Mouse (Mus musculus) heart, adult 9 months (tissue): ENCODE measurements around the gene Khdrbs2.
"Not testable (repeated sequence)": the region's sequence is repeated elsewhere in the genome, so short reads cannot be mapped to it uniquely, and the experiment has no call there.

Experiments used
- DNase-seq, 2 experiments: peaks; one replicate each; pipeline ENCODE4 v3.0.0; 2022; ENCODE audit warnings: low spot score in 2 of 2

The Khdrbs2 gene

DNA sequence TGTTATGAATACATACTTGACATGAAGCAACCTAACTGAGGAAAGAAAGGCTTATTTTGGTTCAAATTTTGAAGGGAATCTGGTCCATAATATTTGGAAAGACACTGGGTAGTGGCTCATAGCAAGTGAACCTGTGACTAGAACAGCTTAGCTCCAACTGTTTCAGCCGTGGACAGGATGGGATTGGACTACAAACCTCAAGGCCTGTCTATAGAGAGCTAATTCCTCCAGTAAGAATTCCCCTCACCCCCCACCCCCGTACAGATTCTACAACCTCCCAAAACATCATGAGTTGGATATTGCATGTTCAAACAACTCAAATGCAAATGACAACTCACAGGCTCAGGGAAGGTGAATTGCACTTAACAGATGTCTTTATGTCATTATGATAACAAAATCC is 298.5 kb downstream of the Khdrbs2 start:
- no peak for DNase-seq

DNA sequence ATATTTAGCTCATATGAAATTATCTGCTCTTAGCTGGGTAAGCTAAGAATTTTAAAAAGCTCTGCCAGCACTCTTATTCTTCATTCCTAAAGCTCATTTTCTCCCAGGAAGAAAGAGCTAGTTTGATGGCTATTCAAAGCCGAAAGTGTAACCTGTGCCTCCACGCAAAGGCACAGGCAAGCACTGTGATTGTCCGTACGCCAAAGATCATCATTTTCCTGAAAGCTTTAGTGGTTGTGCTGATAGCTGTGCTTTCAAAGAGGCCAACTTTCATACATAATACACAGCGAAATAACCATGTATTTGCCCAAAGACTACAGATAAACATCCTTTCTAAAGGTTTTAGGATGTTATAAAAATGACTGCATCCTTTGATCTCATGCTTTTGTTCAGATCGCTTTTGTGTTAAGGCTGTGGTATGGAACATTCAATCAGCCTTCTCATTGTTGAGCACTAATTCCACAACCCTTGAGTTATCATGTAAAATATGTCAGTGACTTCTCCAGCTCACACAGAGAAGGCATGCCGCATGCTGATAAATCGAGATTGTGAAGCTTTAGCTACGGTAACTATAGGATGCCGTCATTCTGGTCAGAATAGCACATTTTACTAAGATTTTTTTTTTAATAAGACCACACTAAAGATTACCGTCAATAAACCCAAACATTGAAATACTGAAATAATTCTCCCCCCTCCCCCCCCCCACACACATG is 299.1 kb downstream of the Khdrbs2 start:
- no peak for DNase-seq

DNA sequence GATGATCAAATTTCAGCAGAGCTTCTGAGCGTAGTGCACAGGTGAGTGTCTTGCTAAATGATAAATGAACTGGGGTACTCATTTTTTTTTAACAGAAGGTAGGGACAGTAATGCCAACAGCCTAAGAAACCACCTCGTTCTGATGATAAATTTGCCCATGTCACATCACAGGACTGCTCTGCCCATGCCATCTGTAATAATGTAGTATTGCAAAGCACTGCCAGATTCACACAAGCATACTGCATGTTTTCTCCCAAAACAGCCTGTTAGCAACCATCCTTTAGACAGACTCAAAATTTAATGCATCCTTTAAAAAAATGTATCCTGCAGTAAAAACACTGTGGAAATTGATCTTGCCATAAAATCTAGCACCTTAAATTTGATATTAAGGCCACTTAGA is 315.4 kb downstream of the Khdrbs2 start:
- DNase-seq = no peak

DNA sequence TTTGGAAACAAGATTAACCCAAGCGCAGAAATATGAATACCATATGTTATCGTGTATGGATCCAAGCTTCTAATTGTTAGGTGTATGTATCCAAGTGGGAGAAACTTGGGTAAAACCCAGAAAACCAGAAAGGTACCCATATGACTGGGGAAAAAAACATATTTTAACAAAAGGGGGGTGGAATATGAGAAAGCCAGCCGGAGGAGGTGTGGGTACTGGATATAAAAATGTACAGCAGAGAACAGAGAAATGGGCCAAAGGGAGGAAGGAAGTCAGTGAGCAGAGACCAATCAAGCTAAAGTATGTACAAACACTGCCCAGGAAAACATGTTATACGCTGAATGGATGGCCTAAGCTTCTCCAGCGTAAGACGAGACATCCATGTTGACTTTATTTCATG is 330.9 kb downstream of the Khdrbs2 start:
- DNase-seq = no peak

DNA sequence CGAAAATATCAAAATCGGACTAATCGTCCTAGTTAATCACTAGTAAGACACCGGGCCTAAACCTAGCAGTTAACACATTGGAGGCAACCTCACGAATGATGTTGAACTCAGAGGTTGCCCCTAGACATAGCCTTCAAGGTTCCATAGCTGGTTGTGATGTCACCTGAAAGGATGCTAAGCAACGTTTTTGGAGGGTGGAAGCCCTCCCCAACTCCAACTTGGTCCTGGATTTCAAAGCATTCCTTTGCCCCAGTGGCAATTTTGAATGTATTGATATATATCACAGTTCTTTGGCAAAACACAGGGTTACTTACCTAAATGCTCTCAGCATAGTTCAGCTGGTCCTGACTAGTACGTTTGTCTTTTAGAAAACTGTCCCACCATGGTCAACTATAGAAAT is 374.7 kb downstream of the Khdrbs2 start, which contains the start of gene Gm5415:
TSS of gene Gm5415 (minus strand) at position 101 of the 400 bp plus-strand sequence.
- not testable (repeated sequence) for DNase-seq

DNA sequence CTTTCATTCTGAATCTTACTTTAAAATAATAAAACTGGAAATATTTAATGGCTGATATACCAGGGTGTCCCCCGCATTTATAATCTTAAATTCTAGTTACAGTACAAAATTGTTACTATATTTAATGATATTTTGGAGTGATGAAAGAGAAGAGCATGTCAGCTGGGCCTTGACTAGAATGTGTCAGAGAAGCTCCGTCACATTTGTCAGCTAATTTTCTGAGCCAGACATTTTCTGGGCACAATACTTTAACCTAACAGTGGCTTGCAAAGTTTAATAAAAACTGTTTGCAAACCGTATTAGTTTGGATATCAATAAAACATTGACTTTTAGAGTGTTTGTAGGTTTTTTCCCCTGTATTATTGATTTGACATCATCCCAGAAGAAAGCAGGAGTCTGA is 380.9 kb downstream of the Khdrbs2 start:
- DNase-seq = no peak

DNA sequence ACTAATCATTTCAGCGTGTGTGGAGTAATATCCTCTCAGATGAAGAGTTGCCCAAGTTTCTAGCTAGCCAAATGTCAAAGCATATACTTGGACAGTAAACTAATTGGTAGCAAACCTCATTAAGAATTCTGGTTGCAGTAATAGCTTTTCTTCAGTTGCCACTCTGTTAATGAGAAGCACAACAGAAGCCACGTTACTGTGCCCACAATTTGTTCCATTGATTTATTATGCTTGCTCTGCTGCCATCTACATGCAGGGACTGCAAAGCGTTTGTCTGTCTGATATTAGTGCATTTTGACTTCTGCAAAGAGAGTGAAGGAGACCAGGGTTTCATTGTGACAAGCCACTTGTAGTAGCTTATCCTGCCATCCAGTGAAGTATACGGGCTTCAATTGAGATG is 381.4 kb downstream of the Khdrbs2 start:
- DNase-seq = no peak

DNA sequence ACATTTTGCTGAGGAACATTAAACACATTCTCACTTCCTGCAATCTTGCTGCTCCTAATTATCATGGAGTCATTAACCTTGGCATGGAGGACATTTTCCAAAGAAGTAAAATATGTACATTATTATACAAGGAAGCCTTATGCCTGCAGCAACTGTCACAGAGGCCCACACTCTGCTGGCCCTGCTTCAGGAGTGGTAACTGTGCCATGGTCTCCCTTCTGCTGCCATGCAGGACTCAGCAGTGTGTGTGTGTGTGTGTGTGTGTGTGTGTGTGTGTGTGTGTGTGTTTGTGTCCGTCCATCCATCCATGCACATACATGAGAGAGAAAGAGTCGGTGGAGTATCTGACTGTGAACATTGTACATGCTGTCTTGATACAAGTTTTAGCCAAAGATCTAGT is 396.4 kb downstream of the Khdrbs2 start:
- DNase-seq = no peak

DNA sequence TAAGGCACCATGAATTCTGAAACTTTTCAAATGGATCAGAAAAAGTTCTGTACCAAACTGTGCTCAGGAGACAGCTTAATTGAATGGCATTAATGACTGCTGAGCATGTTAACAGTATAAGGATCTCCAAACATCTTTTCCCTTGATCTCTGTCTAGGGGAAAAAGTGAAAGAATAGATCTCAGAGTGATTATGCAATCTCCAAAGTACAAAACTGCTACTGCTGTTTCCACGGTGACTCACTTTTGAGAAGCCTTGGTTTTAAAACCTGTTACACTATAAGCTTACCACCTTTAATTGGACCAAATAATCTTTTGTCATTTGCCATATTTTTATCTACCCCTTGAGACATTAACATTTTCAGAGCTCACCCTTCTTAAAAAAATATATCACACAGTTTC is 453.5 kb downstream of the Khdrbs2 start:
- no peak for DNase-seq

DNA sequence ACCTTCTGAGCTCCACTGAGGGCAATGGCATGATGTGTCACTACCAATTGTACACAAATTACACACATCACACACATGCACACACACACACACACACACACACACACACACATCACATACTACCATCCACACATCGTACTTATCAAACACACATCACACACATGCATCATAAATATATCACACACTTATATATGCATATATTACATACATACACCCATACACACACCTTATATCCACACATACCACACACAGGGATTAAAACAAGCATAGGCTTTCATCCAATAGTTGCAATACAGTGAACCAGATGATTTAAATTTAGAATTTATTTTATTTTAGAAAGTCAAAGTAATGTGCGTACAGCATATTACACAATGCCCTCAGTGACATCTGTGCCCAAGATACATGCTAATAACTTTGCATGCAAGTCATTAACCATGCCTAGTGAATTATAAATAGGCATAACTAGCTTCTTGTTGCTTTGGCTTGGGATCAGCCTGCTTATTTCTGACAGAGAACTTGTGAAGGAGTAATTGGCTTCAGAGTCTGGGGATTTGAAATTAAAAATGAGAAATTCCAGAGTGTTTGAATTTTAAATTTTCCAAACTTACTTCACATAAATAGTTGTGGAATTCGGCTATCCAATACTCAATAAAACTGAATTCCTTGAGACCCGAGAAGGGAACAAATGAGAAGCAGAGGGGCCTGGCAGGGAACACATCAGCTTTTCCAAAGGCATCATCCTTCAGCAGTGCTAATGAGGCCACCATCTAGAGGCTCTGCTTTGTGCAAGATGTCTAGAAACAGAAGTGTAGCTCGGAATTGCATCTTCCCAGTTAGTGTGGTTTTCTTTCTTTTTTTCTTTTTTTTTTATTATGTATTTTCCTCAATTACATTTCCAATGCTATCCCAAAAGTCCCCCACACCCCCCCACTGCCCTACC is 460.2 kb downstream of the Khdrbs2 start:
- DNase-seq = no peak

DNA sequence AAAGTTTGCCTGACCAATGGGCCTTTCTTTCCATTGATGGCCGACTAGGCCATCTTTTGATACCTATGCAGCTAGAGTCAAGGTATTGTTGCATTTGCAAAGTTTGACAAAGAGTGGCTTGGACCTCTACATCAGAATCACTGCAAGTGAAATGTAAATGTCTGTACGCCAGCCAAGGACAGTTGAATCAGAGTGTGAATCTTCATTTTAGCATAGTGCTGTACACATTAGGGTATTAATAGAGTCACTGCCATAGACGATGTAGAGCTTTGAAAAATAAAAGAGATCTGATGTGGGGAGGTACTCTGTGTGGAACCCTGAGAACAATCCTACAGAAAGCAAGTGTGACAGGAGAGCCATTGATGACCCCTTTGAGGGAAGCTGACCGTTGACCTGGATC is 460.9 kb downstream of the Khdrbs2 start:
- DNase-seq = no peak

DNA sequence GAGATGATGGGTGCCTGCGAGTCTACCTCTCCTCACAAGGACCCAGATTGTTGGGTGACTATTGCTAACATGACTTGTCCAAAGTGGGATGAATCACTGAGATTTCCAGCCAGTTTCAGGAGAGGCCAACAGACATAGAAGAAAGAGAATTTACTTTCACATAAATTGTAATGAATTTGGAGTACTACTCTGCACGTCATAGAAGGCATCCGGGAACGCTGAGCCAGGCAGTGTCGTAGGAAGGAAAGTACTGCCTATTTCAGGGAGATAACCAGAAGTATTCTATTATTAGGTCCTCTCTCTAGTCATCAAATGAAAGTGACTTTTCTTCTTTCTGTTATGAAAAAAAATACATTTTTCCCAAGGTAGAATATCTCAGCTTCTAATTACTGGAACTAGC is 466.6 kb downstream of the Khdrbs2 start:
- no peak for DNase-seq

DNA sequence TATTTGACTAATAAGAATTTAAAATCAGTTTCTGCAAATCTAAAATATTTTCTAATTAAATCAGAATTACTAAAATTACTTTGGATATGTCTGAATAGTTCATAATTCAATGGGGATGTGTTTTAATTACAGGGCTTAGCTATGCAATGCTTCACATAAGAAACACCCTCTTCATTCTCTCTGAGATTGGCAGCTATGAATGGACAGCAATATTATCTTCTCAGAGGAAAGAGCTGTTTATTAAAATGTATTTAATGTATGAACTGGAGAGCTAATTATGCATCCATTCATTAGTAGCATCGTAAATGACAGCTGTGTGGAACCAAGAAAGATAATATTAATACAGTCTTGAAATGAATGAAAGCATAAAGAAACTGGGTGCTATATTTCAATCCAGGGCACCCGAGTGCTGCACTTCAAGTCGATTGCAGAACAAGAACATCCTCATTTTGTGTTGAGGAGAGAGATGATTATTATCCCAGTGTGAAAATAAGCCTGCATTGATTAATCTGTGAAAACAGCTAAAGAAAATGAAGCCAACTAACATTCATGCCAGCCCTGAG is 477.2 kb downstream of the Khdrbs2 start:
- no peak for DNase-seq

DNA sequence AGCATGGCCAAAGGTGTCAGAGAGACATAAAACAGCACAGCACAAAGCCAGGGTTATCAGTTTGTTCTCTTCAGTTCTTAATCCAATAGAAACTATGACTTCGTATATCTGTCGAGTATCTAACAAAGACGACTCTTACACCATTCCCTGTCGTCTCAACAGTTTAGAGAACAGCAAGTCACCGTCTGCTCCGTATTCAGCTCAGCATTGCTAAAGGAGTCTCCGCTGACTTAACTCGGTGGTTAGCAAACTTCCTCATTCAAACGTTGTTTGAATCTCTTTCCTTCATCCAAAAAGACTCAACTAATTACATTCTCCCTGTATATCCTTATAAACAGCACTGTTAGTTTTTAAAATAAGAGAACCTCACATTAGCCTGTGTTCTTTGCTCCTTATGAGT is 521.3 kb downstream of the Khdrbs2 start:
- no peak for DNase-seq

DNA sequence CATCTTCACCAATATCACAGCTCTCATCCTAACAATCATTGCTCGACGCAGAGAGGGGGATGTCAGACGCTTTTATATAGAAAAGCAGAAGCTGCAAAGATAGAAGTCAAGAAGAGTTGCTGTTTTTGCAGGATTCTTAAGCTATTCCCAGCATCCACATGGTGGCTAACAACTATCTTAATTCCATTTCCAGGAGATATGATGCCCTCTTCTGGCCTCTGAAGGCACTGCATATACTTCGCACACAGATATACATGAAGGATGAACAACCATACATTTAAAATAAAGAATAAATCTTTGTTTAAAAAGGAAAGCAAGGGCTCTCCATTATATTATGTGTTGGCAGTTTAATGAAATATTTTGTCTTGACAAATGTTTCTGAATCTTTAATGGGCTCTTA is 527.6 kb downstream of the Khdrbs2 start:
- no peak for DNase-seq

DNA sequence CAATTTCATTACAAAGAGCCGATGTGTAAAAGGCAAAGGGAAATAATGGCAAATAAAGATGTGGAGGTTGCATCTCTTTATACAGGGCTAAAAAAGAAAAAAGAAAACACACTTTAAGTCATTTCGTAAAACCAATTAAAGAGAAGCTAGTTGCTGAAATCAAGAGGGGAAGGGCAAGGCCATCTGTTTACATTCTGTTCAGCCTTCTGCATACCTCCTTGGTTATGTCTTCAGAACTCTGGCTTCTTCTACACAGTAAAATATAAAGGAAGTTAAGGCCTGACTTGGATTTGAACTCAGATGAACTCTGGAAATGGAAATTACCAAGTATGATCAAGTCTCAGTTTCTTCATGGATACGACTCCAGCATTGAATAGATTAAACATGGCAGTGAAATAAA is 528.8 kb downstream of the Khdrbs2 start:
- no peak for DNase-seq
